Mouse (Mus musculus) cerebellum, postnatal 25 days (tissue): Measurements from ENCODE around the gene Smyd3.

Source experiments
- DNase-seq, 2 experiments: peaks; one replicate each; pipeline ENCODE4 v3.0.0; 2021; ENCODE audit warnings: mixed read lengths in 2 of 2

The Smyd3 gene

DNA sequence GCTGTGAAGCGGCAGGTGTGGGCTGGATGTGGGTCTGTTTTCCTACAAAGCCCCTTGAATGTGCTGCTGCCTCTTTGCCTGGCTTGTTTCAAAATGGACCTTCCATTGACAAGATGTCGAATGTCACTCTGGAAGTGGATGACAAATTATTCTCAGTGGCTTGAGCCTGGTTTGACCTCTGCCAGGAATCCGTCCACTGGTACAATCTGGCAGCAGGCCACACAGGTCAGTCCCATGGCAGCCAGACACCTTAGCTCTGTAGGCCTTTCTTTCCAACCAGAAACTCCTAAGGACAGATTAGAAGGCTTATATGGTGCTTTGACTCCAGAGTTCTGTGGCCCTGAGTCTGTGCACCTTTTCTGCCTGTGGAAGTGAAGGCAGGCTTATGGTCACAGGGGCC, 507.9 kb downstream of the Smyd3 start:
- peak in 1 of 2 experiments; percentile 37 for DNase-seq

GRCm38 (mm10) chr1:179004133-179004866, 513.5 kb downstream of the Smyd3 start:
- no peak for DNase-seq

DNA sequence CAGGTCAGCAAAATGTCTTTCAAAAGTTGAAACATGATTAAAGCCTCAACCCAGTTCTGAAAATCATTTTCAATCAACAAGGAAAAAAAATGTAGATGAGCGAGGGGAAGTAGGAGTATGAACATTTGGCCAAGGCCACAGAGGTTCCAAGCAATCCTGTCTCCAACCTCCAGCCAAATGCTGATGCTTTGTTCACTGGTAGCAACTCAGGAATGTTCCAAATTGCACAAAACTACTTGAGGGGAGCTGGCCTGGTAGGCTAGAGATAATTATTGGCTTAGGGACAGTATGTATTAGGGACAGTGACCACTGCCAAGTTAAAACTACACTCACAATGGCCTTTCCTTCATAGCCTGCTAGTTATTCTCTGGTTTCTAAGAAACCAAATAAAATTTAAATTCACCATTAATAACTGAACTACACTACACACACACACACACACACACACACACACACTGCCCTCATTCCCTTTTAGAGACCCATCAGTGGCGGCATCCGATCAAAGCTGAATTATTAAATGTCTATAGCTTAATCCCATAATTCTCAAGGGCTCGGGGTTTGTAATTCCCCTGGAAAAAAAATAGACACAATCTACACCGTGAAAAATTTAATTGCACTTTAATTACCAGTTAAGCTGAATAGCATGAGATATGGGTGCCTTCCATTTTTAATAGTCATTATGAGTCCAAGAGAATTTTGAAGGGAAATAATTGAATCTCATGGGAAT, 514.3 kb downstream of the Smyd3 start:
- DNase-seq = no peak

DNA sequence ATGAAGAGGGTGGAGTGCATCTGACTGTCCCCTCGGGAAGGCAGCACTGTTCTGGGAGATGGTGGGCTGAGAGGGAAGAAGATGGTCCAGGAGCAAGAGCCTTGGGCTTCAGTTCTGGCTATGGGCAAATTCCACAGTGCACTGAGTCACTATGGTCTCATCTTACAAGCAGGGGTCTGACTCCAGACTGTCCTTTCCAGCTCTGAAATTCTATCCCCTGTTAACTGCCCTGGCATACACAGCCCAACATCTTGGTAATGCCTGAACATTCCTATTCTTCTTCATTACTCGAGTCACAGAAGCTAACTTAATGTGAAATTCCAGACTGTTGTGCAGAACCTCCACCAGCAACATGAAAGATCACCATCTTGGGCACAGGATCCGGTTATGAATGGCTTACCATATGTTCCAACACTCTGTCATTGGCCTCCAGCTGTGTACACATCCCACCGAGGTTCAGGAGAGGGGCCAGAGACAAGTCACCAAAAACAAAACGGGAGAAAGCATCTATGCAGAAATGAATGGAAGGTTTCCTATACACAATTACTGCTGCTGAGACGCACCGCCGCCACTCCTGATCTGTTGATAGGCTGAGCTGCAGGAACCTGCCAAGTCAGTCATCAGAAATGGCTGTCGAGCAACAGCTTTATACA, 517.8 kb downstream of the Smyd3 start:
- peak in 1 of 2 experiments; percentile 41 for DNase-seq

- no peak for DNase-seq
These were observed 520.0 kb downstream of the Smyd3 start for GRCm38 (mm10) chr1:178997870-178998269.

GRCm38 (mm10) chr1:178994263-178994662, 523.6 kb downstream of the Smyd3 start:
- peak in 1 of 2 experiments; percentile 41 for DNase-seq

DNA sequence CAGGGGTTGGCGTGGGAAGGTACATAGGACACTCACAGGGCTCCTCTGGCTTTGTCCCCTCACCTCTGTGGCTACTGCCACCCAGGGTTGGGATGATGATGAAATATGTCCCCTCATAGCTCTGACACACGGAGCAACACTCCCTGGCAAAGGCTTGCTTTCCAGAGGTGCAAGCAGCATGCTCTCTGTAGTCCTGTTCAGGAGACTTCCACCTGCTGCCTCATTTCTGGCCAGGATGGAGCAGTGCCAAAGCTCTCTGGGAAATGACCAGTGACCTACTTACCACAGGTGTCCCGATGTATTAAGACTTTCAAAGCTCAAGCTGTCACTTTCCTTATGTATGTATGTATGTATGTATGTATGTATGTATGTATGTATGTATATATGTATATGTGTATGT, 525.3 kb downstream of the Smyd3 start:
- peak; percentile 89 to 93 for DNase-seq

DNA sequence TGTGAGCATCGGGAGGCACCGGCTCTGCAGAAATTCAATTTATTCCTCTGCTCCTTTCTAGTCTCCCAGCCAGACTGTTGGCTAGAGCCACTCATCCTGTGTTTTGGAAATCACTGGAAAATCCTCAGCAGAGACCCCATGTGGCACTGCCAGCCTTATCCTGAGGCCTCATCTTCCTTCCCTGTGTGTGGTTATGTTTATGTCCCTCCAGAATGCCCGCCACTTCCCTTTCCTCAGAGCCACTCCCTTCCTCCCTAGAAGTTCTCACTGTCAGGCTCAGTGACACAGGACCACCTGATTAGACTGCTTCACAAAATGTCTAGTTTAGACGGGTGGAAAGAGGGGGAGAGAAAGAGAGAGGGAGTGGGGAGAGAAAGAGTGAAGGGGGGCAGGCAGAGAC, 526.4 kb downstream of the Smyd3 start:
- peak in 1 of 2 experiments; percentile 49 for DNase-seq

DNA sequence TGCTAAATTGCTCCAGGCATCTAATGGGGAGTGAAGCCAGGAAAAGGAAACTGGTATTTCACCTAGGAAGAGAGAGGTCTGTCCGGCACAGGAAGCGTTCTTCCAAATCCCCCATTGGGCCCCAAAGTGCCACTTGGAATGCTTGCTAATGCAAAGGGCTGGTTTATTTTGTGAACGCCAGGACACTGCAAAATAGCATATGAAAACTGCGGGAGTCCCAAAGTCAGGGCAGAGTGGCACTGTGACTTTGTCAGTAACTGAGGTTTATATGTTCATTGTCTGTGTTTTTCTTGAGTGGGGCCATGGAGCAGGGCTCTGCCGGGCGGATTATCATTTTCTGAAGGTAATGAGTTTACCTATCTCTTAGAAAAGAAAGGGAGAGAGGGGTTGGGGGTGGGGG, 526.8 kb downstream of the Smyd3 start:
- peak; percentile 61 to 62 for DNase-seq

GRCm38 (mm10) chr1:178989485-178989884, 528.4 kb downstream of the Smyd3 start:
- DNase-seq = no peak

DNA sequence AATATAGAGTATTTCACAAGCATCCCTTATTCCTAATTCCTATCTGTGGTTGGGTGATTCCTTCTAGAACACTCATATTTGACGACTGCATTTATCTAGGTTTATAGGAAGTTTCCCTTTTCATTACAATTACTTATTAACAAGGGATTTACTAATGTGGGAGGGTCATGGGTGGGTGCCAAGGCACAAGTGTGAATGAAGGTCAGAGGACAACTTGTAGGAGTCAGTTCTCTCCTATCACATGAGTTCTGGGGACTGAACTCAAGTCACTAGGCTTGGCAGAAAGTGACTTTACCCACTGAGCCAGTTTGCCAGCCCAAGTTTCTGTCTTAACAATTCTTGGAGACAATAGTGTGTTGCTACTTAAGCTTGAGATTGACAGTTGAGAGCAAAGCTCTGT, 529.7 kb downstream of the Smyd3 start:
- DNase-seq = no peak

DNA sequence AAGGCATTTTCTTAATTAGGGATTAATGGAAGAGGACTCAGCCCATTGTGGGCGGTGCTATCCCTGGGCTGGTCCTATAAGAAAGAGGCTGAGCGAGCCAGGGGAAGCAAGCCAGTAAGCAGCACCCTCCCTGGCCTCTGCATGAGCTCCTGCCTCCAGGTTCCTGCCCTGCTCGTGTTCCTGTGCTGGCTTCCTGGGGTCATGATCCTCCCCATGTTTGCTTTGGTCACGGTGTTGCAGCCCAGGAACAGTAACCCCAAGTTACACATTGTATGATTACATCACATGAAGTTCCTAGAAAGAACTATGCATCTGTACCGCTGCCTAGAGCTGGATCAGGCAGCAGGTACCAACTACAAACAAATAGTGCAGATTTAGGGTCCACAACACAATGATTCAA, 536.2 kb downstream of the Smyd3 start:
- no peak for DNase-seq

- DNase-seq = no peak
These were observed 537.7 kb downstream of the Smyd3 start for GRCm38 (mm10) chr1:178980185-178980584.

DNA sequence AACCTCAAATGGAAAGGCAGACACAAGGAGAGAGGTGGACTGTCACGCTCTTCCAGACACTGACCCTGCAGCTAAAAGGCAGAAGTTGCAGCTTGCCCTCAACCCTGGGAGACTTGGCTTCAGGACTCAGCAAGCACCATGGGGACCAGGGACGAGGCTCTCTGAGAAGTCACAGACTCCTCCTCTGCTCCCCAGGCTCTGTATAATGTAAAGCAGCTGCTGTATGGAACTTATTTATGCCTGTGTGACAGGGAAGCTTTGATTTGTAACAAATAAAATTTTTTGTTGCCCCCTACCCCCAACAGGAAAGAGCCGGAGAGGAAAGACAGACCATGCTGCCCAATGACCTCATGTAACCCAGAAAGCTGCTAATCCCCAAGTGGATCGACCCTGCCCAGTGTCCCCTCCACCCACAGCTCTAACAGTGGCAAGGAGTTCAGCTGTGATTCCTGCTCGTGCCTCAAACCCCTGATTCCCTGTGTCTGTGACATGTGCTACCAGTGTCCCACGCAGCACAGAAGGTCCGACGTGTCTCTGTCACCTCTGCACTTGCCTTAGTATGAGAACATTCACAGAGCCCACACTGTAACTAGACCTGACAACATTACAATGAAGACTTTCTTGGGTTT, 539.1 kb downstream of the Smyd3 start:
- no peak for DNase-seq

DNA sequence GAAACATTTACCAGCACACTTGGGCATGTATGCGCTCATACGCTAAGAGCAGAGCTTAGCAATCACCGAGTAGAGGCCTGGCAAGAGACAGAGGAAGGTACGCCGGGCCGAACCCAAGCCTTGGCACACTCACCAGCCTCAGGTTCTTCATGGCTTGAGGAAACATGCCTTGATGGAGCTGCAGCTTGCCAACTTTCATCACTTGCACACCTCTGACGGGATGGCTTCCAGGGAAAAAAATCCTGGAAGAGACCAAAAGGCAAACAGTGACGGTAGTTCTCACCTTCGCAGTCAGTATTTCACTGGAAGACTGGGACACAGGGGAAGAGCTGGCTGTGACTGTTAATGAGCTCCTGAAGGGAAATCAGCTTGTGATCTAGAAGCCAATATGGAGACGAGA, 545.8 kb downstream of the Smyd3 start:
- peak in 1 of 2 experiments; percentile 51 for DNase-seq

DNA sequence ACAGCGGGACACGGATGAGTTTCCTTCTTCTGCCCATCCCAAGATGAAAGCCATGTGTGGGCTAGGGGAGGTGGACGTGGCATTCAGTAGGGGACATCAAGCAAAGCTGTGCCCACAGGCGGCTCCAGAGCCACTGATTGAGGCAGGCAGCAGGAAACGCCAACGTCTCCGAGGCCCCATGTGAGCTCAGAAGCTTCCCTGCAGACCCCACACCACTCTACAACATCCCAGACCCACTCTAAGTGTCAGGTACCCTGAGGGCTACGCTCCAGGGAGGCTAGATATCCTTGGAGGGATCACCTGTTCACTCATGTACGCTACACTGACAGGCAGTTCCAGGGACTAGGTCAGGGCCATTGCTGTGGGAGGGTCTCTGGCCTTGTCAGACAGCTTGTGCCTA, 556.2 kb downstream of the Smyd3 start:
- no peak for DNase-seq

DNA sequence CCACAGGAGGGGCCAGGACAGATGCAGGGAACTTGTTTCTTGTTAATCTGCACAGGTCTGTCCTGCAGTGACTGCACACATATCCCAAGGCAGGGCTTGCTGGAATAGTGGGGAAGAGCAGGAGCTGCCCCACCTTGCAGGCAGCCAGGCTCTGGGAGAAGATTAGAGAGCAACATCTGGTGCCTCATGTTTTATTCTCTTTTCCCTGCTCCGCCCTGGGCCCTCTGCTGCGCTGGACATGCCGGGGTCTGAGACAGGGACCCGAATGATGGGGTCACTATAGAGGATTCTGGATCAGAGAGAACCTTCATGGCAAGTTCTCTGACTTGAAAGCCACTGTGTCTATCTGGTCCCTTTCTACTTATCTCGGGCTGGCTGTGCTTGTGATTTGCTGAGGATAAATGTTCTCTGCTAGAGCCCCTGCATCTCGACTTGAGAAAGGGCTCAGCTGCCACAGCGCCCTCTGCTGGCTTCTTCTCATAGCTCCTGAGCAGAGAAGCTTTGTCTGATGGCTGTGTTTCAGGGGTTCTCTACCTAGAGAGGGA, 557.8 kb downstream of the Smyd3 start:
- peak; percentile 91 to 95 for DNase-seq

DNA sequence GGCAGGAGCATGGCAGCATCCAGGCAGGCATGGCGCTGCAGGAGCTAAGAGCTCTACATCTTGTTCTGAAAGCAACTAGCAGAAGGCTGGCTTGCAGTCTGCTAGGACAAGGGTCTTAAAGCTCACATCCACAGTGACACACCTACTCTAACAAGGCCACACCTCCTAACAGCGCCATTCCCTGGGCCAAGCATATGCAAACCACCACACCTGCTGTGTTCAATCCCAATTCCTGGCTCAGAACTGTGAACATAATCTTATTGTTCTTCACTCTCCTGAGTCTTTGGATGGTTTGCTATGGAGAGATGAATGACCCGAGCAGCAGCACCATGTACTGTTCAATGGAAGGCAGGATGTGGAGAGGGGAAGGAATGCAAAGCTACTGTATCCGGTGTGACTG, 559.2 kb downstream of the Smyd3 start:
- DNase-seq = no peak

DNA sequence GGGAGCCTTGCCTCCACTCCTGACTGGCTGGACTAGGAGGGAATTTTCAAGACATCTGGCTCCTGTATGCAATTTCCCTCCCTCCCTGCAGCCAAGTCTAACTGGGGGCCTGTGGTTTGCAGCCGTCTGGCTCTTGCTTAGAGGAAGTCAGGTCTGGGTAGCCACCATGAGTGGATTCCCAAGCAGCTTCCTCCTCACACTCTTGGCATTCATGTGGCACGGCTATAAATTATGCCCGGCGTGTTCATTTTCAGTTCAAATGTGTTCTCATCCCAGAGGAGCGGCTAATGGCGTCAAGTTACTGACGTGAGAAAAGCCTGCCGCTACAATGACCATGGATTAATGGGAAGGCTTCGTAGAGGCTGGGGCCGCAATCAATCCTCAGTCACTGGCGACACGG, 564.9 kb downstream of the Smyd3 start:
- DNase-seq = no peak

GRCm38 (mm10) chr1:178942251-178942963, 575.4 kb downstream of the Smyd3 start:
- no peak for DNase-seq

- DNase-seq = no peak
These were observed 577.5 kb downstream of the Smyd3 start for GRCm38 (mm10) chr1:178940353-178940752.

- DNase-seq = no peak
These were observed 580.9 kb downstream of the Smyd3 start for GRCm38 (mm10) chr1:178936976-178937375.
